Mouse (Mus musculus) heart, postnatal 0 days (tissue): ENCODE measurements around the gene Mief1.

Experiments
- CTCF ChIP-seq: IDR thresholded peaks from 2 replicates; pipeline ENCODE4 v1.5.1; 2016; ENCODE audit warnings: antibody characterized with exemption, control low read depth, low read depth
- EP300 ChIP-seq: IDR thresholded peaks from 2 replicates; pipeline ENCODE4 v1.6.1; 2016; ENCODE audit warnings: antibody characterized with exemption, low read depth

DNA sequence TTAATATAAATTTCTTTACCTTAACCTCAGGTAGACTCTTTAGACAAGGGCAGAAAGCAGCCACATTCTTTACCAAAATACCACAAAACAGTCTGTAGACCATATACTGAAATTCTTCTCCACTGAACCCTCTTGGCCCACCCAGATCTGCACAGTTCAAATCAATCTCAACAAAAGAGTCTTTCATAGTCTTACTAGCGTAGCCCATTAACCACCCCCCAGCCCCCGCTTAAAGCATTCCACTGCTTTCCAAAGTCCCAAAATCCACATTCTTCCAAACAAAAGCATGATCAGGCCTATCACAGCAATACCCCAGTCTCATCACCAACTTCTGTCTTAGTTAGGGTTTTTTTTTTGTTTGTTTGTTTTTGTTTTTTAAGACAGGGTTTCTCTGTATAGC lies 34.3 kb upstream of the Mief1 start:
- TF ChIP-seq CTCF (no peak), EP300 (no peak)
